ENCODE assay signal across 27 mouse cellular contexts in genomic region chr12:105086781-105087180, GRCm38 (mm10). TPM values are rescaled to one million over a fixed set of nuclear protein-coding genes. Genes with fewer than 3 reads are reported as not detected.
"Had no signal": no experiment of that assay in that cellular context is flagged by ENCODE, and none has a peak within 500 bp of the region (broad histone marks: within the 10 kb centered on the region; RNA-seq: fewer than 3 reads in every experiment).

No protein-coding gene starts in this region.

- H3K4me3 ChIP-seq: limb, embryonic 13.5 days; liver, embryonic 13.5 days; midbrain, embryonic 13.5 days had no signal

- H3K9me3 ChIP-seq: liver, embryonic 13.5 days; midbrain, embryonic 13.5 days had no signal

- ATAC-seq: midbrain, embryonic 13.5 days had no signal

- H3K27me3 ChIP-seq: limb, embryonic 13.5 days; liver, embryonic 13.5 days; midbrain, embryonic 13.5 days had no signal

- DNase-seq: kidney, adult 9 months; kidney, postnatal 14 days; kidney, postnatal 4 days; left cerebral cortex, postnatal 4 days; liver; liver, embryonic 13.5 days; lung, adult 2 months; thymus, postnatal 25 days had no signal

- H3K4me1 ChIP-seq: limb, embryonic 13.5 days; liver, embryonic 13.5 days had no signal

- H3K27ac ChIP-seq: limb, embryonic 13.5 days; liver, embryonic 13.5 days; macrophage; midbrain, embryonic 13.5 days; stomach, postnatal 0 days had no signal

- H3K36me3 ChIP-seq: limb, embryonic 13.5 days; liver, embryonic 13.5 days; midbrain, embryonic 13.5 days had no signal

- H3K4me2 ChIP-seq: limb, embryonic 13.5 days; liver, embryonic 13.5 days; midbrain, embryonic 13.5 days had no signal

- H3K9ac ChIP-seq: limb, embryonic 13.5 days; liver, embryonic 13.5 days; midbrain, embryonic 13.5 days had no signal

RNA-seq across cellular contexts. Expression of gene Tcl1b2, which starts 59.0 kb away (rescaled TPM):
- total RNA-seq: layer of hippocampus, adult 18-20 months; layer of hippocampus, postnatal 14 days; left cerebral cortex, adult 8-10 months; left cerebral cortex, postnatal 14 days; left cerebral cortex, postnatal 4 days; megakaryocyte, adult 5-6 weeks; midbrain, postnatal 0 days had no signal
- polyA plus RNA-seq: kidney, embryonic 16.5 days; limb, embryonic 13.5 days; liver, embryonic 13.5 days; liver, embryonic 16.5 days; lung, adult 2 months; lung, embryonic 16.5 days; macrophage; midbrain, embryonic 13.5 days; midbrain, postnatal 0 days; neural tube, embryonic 11.5 days; neural tube, embryonic 14.5 days; small intestine, adult 2 months; spleen, adult 2 months; stomach, embryonic 14.5 days; stomach, postnatal 0 days; thymus, postnatal 0 days had no signal
